Mouse (Mus musculus): ENCODE results near the gene Anxa11. TPM values are rescaled to one million over a fixed set of nuclear protein-coding genes. Genes with fewer than 3 reads are reported as not detected.

Anxa11 gene
- polyA plus RNA-seq, 1 experiment, result 113 TPM

DNA sequence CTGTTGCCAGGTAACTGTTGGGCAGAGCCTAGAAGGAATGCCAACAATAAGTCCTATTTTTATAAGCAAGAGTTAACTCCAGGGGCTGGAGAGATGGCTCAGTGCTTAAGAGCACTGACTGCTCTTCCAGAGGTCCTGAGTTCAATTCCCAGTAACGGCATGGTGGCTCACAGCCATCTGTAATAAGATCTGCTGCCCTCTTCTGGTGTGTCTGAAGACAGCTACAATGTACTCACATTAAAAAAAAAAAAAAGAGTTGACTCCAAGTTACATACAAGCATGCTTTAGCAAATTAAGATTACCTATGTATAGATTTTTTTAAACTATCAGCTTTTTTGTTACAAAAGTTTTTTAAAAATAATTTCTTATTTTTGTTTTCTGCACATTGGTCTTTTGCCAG is 19.4 kb upstream of the Anxa11 start:
- H3K4me3 ChIP-seq (ENCODE audit: control insufficient read depth, insufficient read depth, low read length), result no peak overlapping the region
- DNase-seq, result no peak

DNA sequence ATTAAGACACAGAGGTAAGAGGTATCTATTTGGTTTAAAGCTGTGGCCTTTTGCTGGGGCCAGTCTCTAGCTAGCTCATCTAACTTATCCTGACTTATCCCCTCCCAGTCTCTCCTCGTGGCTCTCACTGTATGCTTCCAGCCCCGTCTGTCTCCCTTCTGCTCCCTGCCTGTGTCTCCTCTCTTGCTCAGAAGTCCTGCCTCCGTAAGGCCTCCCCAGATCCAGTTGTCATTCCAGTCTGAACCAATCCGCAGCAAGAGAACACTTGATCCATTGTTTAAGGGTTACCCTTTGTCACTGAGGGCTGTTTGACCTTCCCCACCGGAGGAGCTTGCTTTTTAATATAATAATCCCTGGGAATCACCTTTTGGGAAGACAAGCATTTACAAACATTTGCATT is 17.0 kb upstream of the Anxa11 start:
- H3K4me3 ChIP-seq (ENCODE audit: control insufficient read depth, insufficient read depth, low read length), result no peak overlapping the region

More for the DNA sequence above, 19.4 kb upstream of the Anxa11 start:
- WGBS, result 80% methylated on average over 1 of the region's 1 CpGs
- TF ChIP-seq POLR2A (IDR thresholded peaks at IDR 0.05; ENCODE audit: control insufficient read depth, extremely low read depth, insufficient read depth, low read length, poor library complexity) (no peak), CTCF (IDR thresholded peaks at IDR 0.05; ENCODE audit: borderline replicate concordance, control insufficient read depth, extremely low read depth, insufficient read depth, low read length, poor library complexity) (no peak)
- Histone ChIP-seq H3K4me1 (replicated peaks; ENCODE audit: control insufficient read depth, insufficient read depth, low read length) (no peaks in the 10 kb centered on the region), H3K27me3 (ENCODE audit: control insufficient read depth, insufficient read depth, low read length) (no peaks in the 10 kb centered on the region), H3K27ac (ENCODE audit: control insufficient read depth, insufficient read depth, low read length) (no peak overlapping the region), H3K36me3 (ENCODE audit: control insufficient read depth, insufficient read depth, low read length) (no peaks in the 10 kb centered on the region)

GRCm38 (mm10) chr14:25825880-25826626 is 15.9 kb upstream of the Anxa11 start:
- TF ChIP-seq CTCF (IDR thresholded peaks at IDR 0.05; ENCODE audit: borderline replicate concordance, control insufficient read depth, extremely low read depth, insufficient read depth, low read length, poor library complexity) (no peak), POLR2A (IDR thresholded peaks at IDR 0.05; ENCODE audit: control insufficient read depth, extremely low read depth, insufficient read depth, low read length, poor library complexity) (no peak)

More for the DNA sequence above, 17.0 kb upstream of the Anxa11 start:
- DNase-seq, result no peak
- Histone ChIP-seq H3K27me3 (ENCODE audit: control insufficient read depth, insufficient read depth, low read length) (no peaks in the 10 kb centered on the region), H3K4me1 (replicated peaks; ENCODE audit: control insufficient read depth, insufficient read depth, low read length) (no peaks in the 10 kb centered on the region), H3K27ac (ENCODE audit: control insufficient read depth, insufficient read depth, low read length) (no peak overlapping the region), H3K36me3 (ENCODE audit: control insufficient read depth, insufficient read depth, low read length) (no peaks in the 10 kb centered on the region)
- WGBS, result 90% methylated on average over 5 of the region's 5 CpGs
- TF ChIP-seq CTCF (IDR thresholded peaks at IDR 0.05; ENCODE audit: borderline replicate concordance, control insufficient read depth, extremely low read depth, insufficient read depth, low read length, poor library complexity), result no peak
- TF ChIP-seq POLR2A (IDR thresholded peaks at IDR 0.05; ENCODE audit: control insufficient read depth, extremely low read depth, insufficient read depth, low read length, poor library complexity), result no peak

DNA sequence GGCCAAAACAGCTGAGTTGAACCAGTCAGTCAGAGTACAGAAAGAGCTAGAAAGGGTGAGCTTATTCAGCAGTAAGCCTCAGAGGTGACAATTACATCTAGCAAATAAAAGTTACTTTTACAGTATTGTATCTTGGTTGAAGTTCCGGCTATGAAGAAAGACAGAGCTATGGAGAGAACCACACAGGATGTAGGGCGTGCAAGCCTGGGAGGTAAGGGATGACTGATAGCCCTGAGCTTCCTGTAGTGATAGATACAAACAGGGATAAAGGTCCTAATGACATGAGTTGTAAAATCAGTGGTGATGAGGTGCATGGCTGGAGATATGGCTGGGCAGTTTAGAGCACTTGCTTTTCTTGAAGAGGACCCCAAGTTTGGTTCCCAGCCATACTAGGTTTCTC is 15.1 kb upstream of the Anxa11 start:
- H3K27ac ChIP-seq (ENCODE audit: control insufficient read depth, insufficient read depth, low read length), result no peak overlapping the region
- H3K27me3 ChIP-seq (ENCODE audit: control insufficient read depth, insufficient read depth, low read length), result no peaks in the 10 kb centered on the region
- 65% methylated on average over 2 of the region's 2 CpGs for WGBS
- no peaks in the 10 kb centered on the region for H3K4me1 ChIP-seq (replicated peaks; ENCODE audit: control insufficient read depth, insufficient read depth, low read length)
- TF ChIP-seq CTCF (IDR thresholded peaks at IDR 0.05; ENCODE audit: borderline replicate concordance, control insufficient read depth, extremely low read depth, insufficient read depth, low read length, poor library complexity) (no peak), POLR2A (IDR thresholded peaks at IDR 0.05; ENCODE audit: control insufficient read depth, extremely low read depth, insufficient read depth, low read length, poor library complexity) (no peak)
- no peak for DNase-seq
- H3K4me3 ChIP-seq (ENCODE audit: control insufficient read depth, insufficient read depth, low read length), result no peak overlapping the region
- H3K36me3 ChIP-seq (ENCODE audit: control insufficient read depth, insufficient read depth, low read length), result no peaks in the 10 kb centered on the region

More at GRCm38 (mm10) chr14:25825880-25826626, 15.9 kb upstream of the Anxa11 start:
- Histone ChIP-seq H3K4me3 (ENCODE audit: control insufficient read depth, insufficient read depth, low read length) (no peak overlapping the region), H3K36me3 (ENCODE audit: control insufficient read depth, insufficient read depth, low read length) (no peaks in the 10 kb centered on the region), H3K4me1 (replicated peaks; ENCODE audit: control insufficient read depth, insufficient read depth, low read length) (no peaks in the 10 kb centered on the region), H3K27ac (ENCODE audit: control insufficient read depth, insufficient read depth, low read length) (no peak overlapping the region), H3K27me3 (ENCODE audit: control insufficient read depth, insufficient read depth, low read length) (no peaks in the 10 kb centered on the region)
- WGBS, result 93% methylated on average over 11 of the region's 11 CpGs
- DNase-seq, result no peak

DNA sequence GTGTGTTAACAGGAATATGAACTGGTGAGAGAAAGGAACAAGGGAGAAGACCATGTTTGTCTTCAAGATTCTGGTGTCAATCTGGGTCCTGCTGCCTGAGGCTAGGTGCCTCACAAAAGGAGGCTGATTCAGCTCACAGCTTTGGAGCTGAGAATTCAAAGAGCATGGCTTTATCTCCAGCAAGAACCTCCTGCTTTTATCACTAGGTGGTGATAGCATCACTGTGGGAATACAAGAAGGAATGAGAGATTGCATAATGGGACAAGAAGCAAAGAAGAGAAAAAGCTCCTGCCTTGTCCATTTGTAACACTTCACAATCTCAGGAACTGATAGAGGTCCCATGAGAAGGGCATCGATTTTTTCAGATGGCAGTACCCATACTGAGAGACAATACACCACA is 10.6 kb upstream of the Anxa11 start:
- Histone ChIP-seq H3K36me3 (ENCODE audit: control insufficient read depth, insufficient read depth, low read length) (no peaks in the 10 kb centered on the region), H3K4me3 (ENCODE audit: control insufficient read depth, insufficient read depth, low read length) (no peak overlapping the region), H3K4me1 (replicated peaks; ENCODE audit: control insufficient read depth, insufficient read depth, low read length) (no peaks in the 10 kb centered on the region), H3K27me3 (ENCODE audit: control insufficient read depth, insufficient read depth, low read length) (no peaks in the 10 kb centered on the region), H3K27ac (ENCODE audit: control insufficient read depth, insufficient read depth, low read length) (no peak overlapping the region)
- TF ChIP-seq CTCF (IDR thresholded peaks at IDR 0.05; ENCODE audit: borderline replicate concordance, control insufficient read depth, extremely low read depth, insufficient read depth, low read length, poor library complexity) (no peak), POLR2A (IDR thresholded peaks at IDR 0.05; ENCODE audit: control insufficient read depth, extremely low read depth, insufficient read depth, low read length, poor library complexity) (no peak)
- 88% methylated on average over 1 of the region's 1 CpGs for WGBS
- no peak for DNase-seq

GRCm38 (mm10) chr14:25832301-25832700 is 9.7 kb upstream of the Anxa11 start:
- Histone ChIP-seq H3K27ac (ENCODE audit: control insufficient read depth, insufficient read depth, low read length) (no peak overlapping the region), H3K27me3 (ENCODE audit: control insufficient read depth, insufficient read depth, low read length) (no peaks in the 10 kb centered on the region), H3K4me3 (ENCODE audit: control insufficient read depth, insufficient read depth, low read length) (no peak overlapping the region), H3K4me1 (replicated peaks; ENCODE audit: control insufficient read depth, insufficient read depth, low read length) (no peaks in the 10 kb centered on the region), H3K36me3 (ENCODE audit: control insufficient read depth, insufficient read depth, low read length) (no peaks in the 10 kb centered on the region)
- peak; percentile 66 for DNase-seq
- TF ChIP-seq POLR2A (IDR thresholded peaks at IDR 0.05; ENCODE audit: control insufficient read depth, extremely low read depth, insufficient read depth, low read length, poor library complexity), result no peak
- TF ChIP-seq CTCF (IDR thresholded peaks at IDR 0.05; ENCODE audit: borderline replicate concordance, control insufficient read depth, extremely low read depth, insufficient read depth, low read length, poor library complexity), result peak; percentile 81; the same call in 1 of the 2 replicates
- WGBS, result 10% methylated on average over 14 of the region's 14 CpGs

Data from thymus, adult 2 months (tissue).